Mouse (Mus musculus) ES-CJ7 (cell line): ENCODE results near the gene Clint1.
A peak's percentile ranks its signal among the peaks of the same experiment; 100 is the strongest.

Experiments
- DNase-seq: peaks from one replicate; pipeline ENCODE4 v3.0.0; 2011; ENCODE audit warnings: low read depth, low spot score

Clint1 gene

DNA sequence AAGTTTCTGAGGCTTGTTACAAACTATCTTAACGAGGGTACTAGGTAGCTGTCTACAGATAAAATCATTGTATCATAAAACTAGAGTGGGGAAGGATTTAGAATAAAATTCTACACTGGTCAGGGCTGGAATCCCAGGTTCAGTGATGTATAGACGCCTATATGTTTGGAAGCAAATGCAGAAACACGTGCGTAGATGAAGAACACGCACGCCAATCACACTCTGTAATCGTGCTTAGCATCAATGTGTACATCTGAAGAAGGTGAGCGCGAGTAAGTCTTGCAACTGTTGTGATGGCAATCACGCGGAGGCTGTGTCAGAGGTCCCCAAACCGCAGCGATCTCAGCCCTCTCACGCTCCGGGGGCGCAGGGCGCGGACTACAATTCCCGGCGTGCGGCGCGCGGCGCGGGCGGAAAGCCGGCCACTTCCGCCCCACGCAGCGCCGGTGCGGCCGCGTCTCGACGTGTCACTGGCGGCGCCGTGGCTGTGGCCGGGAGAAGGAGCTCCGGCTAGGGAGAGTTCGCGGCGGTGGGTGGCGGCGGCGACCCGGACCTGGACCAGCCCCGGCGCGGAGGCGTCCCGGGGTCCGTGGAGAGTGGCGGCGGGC is at the start of gene Clint1:
Clint1 (plus strand) TSS at position 536 of the 608 bp plus-strand sequence.
- peak; percentile 65 for DNase-seq

DNA sequence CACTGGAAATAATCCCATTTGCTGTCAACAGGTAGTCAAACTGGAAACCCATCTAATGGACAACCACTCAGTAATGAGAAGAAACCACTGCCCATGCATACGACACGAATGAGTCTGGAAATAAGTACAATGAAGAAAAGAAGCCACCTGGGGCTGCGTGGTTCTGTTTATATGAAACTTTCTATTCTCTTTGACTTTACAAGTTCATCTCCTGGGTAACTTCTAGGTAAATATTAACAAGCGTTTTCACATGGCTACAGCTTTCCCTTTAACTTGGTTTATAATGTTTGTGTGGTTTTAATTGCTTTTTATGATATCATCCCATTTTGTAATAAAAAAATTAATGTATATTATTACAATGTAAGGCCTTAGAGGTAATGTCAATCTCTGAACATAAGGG is 47.8 kb upstream of the Clint1 start:
- no peak for DNase-seq

DNA sequence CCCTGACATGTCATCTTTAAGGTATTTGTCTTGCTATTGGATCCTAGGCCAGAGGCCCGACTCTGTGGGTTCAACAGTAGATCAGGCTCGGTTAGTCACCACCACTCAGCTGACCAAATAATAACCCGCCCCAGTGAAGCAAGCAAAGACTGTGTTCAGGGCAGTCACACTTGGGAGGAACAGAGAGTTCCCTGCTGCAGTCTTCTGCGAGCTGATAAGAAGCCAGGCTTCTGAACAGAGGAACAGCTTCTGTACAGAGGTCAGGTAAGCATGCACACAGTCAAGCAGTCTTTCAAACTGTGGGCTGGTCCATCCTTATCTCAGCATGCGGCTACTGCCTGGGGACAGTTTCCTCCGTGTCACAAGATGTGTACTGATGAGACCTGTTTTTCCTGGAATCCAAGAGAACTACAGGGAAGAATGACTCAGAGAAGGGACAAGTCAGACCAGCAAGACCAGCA is 46.5 kb upstream of the Clint1 start:
- no peak for DNase-seq

DNA sequence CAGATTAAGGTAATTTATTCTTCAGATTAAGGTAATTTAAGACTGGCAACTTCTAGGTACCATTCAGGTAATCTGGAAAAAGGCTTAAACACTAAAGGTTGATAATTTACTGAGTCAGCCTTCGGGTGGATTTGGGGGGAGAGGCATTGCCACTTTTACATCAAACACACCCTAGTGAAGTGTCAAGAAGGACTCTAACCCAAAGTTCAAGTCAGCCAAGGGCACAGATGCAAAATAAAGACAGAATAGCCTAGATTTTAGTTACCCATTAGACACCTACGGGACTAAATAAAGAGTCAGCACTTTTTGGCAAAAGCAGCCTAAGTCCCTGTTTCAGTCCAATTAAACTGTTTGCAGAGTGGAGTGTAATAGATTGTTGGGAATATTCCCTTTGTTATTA is 46.0 kb upstream of the Clint1 start:
- no peak for DNase-seq

DNA sequence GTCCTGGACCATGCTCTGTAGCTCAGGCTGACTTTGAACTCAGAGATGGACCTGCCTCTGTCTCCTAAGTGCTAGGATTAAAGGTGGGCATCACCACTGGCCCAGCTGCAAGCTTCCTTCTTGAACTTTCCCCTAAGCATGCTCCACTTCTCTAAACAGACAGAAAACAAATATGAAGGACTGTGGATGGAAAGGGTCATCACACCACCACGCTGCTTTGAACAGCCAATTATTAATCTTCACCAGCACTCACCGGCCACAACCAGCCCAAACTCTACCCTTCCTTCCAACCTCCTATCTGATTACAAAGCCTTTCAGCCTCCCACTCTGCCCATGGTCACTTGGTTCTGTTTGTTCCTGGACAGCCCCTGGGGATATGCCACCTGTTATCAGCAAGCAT is 45.6 kb upstream of the Clint1 start:
- DNase-seq, result no peak

DNA sequence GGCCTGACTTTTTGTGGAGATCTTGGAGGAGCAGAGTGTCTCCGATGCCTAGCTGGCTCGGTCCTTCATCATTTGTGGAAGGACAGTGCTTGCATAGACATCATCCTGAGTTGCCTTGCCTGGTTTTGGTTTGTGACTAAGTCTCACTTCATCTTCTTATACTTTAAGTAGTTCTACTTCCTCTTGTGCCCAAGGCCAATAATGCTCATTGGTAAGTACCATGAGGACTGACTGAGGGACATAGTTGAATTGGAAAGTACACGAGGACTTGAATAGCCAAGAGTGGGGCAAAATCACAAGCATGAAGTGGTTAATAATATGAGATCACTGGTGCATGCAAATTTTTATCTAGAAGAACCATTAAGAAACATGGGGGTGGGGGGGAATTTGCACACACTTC is 45.0 kb upstream of the Clint1 start:
- no peak for DNase-seq

DNA sequence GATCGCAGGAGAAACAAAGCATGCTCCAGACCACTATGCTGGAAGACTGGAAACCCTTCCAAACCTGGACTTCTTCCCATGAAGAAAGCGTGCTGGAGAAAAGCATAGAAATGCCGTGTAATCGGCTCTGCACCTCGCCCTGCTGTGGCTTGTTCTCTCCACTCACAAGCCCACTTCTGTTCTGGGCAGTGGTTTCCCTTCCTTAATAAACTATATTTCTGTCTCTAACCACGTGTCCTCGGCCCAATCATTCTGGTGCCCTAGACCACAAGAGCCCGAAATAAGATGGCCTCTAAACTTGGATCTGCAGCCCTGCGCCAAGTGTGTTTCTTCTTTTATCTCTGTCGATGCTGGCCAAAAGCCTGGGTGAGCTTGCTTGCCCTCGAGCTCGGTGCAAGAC is 44.0 kb upstream of the Clint1 start:
- DNase-seq, result no peak

DNA sequence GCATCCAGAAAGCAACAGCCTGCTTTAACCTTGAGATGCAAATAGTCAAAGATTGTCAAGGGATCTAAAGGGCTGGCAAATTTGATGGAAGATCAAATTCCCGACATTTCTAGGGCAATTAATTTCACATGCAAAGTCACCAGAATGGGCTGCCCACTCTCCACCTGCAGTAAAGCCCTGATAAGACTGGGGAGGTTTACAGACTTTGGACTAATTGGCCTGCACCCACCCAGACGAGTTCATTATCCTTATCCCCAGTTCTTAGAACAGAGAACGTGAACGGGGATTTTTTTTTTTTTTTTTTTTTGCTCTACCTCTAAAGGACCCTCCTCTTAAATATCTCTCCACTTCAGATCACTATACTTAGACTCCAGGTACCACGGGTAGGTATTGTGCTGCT is 42.4 kb upstream of the Clint1 start:
- DNase-seq, result no peak

DNA sequence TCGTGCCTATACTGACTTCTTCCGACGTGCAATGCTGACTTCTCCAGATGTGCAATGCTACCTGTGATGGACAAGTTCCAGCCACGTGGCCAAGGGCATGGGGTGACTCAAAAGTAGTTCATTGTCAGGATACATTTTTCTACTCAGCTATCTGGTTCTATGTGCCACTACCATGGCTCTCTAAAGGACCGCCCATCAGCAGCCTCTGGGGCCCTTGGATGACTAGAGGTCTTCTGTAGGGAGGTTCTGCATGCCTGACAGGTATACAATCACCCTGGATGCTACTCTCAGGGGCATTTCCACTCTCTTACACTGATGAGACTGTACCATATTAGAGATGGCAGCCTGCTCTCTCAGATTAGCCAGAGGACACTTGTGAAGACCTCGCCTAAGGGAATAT is 41.8 kb upstream of the Clint1 start:
- no peak for DNase-seq

DNA sequence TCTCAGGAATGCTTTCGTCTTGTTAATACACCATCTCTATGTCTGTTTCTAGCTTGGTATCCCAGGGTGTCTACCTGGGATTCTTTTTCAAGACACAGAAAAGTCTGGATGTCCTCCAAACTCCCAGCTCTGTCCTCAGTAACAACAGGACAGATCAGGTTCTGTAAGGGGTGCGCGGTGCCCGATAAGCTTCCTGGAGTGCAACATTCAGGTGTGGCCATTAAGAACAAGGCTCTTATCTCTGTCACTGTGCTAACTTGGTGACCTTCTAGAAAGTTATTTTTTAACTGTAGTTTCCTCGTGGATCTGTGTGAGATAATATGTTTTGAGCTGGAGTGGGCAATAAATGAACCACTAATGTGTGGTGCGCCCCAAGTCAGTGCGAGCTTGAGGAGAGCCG is 41.0 kb upstream of the Clint1 start:
- no peak for DNase-seq

DNA sequence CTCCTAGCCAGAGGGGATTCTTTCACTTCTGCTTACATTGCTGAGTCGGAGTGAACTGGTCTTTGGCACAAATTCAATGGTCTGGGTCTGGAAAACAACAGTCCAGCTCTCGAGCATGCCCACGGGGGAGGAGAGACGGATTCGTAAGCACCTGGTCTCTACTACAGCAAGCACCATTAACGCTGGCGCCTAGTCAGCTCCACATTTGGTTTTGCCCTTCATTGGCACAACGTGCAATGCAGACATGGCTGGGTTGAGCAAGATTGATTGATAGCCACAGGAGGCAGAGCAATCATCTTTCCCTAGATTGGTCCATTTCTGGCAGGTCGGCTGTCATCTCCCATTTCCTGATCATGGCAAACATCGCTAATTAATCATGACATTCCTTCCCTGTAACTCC is 36.2 kb upstream of the Clint1 start:
- no peak for DNase-seq

DNA sequence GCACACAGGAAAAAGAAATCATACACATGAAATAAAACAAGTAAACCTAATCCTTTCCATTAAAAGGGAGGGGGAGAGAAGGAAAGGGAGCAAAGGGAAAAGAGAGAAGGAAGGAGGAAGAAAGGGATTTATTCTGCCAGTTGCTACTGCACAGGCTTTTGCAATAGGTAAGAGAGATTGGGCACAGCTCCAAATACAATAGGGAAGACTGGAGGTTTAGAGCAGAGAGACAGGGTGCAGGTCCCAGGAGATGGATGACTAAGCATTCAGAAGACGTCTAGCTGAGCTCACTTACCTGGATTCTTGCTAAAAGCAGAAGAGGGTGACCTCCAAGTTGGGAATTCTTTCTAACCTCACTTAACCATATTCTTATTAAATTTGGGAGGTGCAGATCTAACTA is 35.1 kb upstream of the Clint1 start:
- DNase-seq, result no peak

DNA sequence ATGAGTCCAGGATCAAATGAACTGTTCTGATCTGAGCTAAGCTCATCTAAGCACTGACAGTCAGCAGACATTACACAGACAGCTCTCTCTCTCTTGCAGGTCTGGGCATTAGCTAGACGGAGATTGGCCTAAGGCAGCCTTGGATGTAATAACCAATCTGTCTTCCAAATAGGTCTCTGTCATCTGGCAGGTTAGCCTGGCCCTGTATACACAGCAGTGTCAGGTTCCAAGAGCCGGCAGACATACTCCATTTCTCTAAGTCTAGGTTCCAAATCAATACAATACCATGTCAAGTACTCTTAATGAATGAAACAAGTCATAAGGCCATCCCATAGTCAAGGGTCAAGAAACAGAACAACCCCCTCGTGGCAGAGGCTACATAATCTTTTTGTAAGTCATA is 33.9 kb upstream of the Clint1 start:
- no peak for DNase-seq

DNA sequence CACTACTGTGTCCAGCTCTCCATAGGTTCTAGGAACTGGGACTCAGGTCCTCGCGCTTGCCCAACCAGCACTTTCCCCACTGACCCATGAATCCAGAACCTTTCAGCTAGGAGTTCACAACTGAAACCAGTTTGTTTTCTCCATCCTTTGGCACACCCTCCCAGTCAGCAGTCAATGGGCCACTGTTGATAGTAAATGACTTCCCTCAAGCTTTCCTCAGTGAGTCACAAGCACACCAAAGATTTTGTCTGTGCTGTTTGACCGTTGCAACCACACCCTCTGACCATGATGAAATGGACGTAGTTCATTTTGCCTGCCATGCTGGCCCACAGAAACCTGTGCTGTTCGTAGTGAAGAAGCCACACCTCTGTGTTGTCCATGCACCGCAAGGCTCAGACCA is 30.9 kb upstream of the Clint1 start:
- no peak for DNase-seq

DNA sequence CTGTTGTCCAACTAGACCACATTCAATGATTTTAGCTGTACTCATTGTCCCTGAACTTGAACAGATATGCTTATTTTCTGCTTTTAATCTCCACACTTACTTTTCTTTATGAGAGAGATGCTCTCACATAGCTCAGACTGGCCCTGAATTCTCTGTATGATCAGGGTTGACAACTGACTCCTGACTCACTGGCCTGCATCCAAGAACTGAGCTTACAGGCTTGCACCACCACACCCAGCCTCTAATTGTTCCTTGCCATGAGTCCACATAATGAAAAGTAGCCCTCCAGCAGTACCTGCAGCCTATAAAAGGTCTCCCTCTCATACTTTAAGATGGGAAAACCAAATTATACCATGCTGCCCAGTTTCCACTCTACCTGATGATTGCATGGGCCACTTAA is 21.7 kb upstream of the Clint1 start:
- no peak for DNase-seq

DNA sequence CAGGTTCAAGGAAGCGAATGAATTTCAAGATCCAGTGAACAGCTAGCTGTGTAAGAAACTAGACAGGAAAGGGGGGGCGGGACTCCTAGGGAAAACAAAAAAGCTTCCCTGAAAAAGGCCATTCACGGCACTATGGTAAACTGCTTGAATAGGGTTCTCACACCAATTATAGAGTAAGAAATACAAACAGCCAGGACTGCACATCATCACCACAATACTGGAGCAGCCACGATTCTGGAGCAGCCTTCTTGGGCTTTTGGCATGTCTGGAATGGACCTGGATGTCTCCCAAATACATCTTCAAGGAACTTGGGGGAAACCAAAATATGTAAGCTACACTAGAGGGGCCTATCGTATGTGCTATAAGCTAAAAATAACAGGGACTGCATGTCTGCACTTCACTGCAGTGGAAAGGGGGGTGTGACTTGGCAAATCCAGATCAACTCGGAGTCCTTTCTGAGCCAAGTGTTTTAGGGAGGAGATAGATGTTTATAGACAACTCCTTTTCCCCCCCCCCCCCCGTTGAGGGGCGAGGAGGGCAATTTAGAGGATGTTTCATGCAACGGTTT is 21.0 kb upstream of the Clint1 start:
- no peak for DNase-seq

DNA sequence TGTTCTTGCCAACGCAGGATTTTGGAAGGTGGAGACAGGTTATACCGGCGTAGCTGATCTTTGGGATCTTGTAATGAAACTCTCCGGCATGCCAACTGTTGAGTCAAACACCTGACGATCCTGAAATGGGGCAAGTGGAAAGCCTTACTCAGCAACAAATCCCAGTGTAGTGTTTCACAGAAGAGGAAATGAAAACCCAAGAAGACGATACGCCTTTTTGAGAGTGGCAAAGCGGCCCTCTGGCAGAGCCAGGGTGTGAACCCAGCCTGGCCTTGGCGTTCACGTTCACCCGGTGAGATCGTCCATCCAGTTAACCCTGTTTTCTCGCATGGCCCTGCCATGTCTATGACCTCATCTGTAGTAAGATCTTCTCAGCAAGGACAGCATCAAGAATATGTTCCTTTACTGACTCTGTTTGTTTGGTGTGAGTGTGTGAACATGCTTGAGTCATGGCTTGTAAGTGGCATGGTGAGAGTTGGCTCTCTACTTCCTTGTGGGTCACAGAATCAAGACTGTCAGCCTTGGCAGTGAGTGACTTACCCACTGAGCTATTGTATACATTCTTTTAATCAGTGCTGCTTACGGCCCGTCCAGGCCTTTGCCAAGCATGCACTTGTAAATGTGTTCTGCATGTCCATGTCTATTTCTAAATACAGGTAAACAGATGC is 20.2 kb upstream of the Clint1 start:
- DNase-seq, result no peak

DNA sequence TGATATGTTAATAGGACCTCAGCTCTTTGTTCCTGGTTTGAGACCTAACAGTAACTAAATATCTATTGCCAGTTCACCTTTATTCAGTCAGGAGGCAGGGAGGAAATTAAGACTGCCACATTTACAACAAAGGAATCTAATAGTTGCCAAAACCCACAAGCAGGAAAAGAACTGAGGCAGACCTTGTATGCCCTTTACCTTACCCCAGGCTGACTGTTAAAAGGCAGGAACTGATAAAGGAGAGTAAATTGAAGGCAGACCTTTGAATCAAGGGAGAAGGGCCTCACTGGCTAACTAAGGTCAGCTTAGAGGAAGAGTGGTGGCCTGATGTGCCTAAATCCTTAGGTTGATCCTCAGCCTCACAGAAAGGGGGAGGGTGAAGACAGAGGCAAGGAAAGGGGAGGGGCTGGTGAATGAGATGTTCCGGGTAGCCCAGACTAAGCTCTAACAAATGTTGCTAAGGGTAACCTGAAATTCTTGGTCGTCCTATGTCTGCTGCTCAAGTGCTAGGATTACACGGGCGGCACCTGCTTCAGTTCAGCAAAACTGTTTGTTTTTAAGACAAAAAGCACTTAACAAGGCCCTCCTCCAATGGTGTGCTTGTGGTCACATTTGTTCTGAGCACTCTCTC is 16.1 kb upstream of the Clint1 start:
- no peak for DNase-seq

DNA sequence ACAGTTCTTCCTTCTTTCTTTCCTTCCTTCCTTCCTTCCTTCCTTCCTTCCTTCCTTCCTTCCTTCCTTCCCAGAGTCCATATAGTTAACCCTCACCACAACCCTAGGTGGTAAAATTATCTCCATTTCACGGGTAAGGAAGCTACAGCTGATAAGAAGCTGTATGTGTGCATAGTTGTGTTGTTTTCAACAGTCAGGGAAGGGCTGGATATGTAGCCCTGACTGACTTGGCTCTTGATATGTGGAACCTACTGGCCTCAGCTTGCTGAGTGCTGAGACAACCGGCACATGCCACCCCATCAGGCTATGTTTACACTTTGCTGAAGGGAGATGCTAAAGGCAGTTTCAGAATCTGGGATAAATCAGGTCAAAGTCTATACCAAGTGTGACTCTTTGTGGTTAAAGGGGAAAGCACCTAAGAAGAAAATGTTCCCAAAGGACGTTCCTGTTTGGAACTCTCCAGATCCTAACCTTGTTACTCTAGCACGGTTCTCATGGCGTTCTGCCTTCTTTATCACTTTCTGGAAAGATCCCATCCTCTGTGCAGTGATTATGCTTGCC is 14.5 kb upstream of the Clint1 start:
- no peak for DNase-seq

DNA sequence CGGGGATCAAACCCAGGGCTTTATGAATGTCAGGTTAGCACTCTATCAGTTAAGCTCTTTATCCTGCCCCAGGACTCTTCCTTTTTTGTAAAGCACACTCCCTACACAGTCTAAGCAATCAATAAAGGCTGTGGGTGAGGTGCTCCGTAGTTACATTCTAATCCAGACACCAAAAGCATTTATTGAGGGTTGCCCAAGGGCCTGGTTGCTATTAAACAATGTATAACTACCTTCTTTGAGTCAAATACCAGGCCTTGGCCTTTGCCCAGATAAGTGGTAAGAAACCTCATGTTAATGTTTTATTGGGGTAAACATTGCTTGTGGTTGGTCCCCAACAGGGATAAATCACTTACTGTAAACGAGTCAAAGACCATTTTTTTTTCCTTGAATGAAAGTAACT is 13.4 kb upstream of the Clint1 start:
- no peak for DNase-seq

DNA sequence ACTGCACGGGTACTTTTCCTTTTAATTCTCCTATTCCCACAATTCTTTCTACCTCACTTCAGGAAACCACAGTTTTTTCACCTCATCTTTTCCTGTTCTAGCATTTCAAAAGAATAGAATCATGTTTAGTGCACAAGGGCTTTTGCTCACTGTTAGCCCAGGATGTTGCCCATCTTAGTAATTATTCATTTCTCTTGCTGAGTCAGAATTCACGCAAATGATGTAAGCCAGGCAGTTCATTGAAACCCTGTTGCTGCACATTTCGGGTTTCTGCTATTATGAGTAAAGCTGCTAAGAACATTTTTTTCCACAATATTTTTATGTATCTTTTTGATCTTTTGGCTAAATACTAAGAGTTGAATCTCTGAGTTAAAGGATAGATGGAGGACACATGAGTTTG is 11.5 kb upstream of the Clint1 start:
- DNase-seq, result no peak

DNA sequence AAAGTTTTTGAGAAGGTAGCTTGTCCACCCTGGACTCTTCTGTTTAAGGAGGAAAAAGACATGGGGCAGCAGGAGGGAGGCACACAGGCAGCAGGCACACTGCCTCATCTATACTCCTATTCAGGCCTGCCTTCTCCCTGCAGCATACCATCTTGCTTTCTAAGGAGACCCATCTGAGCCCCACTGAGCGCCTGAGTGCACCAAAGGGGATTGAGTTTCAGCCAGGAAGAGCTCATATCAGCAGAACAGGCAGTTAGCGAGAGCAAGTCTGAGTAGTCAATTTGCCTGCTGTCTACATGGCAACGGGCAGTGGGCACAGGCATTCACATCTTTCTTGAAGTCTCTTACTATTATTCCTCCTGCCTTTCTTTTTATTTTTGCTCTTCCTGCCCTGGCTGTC is 5.8 kb upstream of the Clint1 start:
- DNase-seq, result no peak

DNA sequence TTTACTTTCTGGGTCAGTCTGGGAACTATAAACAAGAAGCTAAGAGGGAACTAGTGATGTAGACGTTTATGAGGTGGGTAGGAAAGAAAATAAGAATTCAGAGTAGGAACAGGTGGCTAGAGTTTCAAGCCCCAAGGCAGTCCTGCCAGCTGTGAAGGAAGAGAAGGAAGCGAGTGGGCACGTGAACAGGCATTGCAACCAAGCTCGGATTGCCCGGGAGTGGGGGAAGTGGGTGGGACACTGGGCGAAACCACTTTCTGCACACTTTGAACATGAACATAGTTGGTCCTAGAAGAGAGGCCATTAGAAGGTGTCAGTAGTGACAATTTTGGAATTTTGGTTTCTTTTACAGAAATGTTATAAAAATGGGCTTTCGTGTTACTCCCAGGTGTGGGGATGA is 4.3 kb upstream of the Clint1 start:
- DNase-seq, result no peak
